Mouse (Mus musculus): ENCODE measurements around the gene Mettl26.

Mettl26 gene

GRCm38 (mm10) chr17:25925348-25925747 lies 50.5 kb downstream of the Mettl26 start:
- no peak for DNase-seq (ENCODE audit: low spot score in 2 of 2)
